Mouse (Mus musculus) kidney, adult 9 months (tissue): Measurements from ENCODE around the gene Hdac2.
A peak's percentile ranks its signal among the peaks of the same experiment; 100 is the strongest.

ENCODE experiments used
- DNase-seq: peaks from one replicate; pipeline ENCODE4 v3.0.0; 2022

Hdac2 gene

DNA sequence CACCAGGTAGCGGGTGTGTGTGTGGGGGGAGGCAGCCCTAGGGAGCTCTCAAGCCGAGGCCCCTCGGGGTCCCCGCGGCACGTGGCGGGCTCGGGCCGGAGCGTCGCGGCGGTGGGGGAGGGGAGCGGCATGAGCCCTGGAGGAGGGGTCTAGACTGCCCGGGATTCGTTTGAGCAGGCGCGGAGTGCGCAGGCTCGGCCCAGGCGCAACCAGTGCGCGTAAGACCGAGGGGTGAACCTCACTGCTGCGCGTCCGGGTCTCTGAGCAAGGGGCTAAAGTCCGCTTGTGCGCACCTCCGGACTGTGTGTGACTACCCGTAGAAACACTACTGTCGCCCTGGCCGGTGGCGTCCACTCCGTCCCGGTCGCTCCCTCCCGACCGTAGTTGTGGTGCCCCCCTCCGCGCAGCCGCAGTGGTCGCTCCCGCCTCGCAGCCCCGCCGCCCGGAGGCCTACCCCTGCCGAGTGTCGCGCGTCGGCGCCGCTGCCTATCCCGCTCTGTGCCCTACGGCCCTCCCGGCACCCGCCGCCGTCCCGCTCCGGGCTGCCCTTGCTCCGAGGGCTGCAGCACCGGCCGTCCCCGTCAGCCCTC lies at the start of gene Hdac2:
Hdac2 (plus strand) TSS at position 459 of the 590 bp plus-strand sequence.
- peak; percentile 88 for DNase-seq

DNA sequence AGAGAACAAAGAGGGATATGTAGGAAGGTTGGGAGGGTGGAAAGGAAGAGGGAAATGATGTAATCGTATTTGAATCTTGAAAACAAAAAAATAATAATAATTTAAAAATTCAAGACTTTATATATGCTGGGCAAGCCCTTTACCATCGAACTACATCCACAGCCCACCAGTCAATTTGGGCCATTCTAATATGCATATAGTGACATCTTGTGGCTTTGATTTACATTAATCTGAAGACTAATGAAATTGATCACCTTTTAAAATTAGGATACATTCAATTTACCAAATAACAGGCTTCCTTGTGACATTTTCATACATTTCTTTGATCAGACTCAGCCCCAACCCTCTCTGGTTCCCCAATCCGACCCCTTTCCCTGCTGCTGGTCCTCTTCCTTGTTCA lies 46.1 kb upstream of the Hdac2 start:
- no peak for DNase-seq

- DNase-seq: no peak
Measured at GRCm38 (mm10) chr10:36935863-36936262, 38.5 kb upstream of the Hdac2 start.

- DNase-seq: no peak
Measured at GRCm38 (mm10) chr10:36936271-36936670, 38.1 kb upstream of the Hdac2 start.

- no peak for DNase-seq
Measured at GRCm38 (mm10) chr10:36951742-36952141, 22.6 kb upstream of the Hdac2 start.

DNA sequence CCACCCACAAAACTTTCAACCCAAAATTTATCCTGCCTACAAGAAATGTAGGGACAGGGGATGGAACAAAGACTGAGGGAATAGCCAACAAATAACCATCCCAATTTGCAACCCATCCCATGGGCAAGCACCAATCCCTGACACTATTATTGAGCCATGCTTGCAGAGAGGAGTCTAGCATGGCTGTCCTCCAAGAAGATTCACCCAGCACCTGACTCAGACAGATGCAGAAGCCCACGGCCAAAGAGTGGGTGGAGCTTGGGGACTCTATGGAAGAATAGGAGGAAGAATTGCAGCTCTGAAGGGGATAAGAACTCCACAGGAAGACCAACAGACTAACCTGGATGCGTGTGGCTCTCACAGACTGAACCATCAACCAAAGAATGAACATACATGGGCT lies 21.7 kb upstream of the Hdac2 start:
- no peak for DNase-seq

GRCm38 (mm10) chr10:36959563-36960110 lies 14.7 kb upstream of the Hdac2 start:
- DNase-seq: no peak

- no peak for DNase-seq
Measured at GRCm38 (mm10) chr10:36964406-36964805, 9.9 kb upstream of the Hdac2 start.

DNA sequence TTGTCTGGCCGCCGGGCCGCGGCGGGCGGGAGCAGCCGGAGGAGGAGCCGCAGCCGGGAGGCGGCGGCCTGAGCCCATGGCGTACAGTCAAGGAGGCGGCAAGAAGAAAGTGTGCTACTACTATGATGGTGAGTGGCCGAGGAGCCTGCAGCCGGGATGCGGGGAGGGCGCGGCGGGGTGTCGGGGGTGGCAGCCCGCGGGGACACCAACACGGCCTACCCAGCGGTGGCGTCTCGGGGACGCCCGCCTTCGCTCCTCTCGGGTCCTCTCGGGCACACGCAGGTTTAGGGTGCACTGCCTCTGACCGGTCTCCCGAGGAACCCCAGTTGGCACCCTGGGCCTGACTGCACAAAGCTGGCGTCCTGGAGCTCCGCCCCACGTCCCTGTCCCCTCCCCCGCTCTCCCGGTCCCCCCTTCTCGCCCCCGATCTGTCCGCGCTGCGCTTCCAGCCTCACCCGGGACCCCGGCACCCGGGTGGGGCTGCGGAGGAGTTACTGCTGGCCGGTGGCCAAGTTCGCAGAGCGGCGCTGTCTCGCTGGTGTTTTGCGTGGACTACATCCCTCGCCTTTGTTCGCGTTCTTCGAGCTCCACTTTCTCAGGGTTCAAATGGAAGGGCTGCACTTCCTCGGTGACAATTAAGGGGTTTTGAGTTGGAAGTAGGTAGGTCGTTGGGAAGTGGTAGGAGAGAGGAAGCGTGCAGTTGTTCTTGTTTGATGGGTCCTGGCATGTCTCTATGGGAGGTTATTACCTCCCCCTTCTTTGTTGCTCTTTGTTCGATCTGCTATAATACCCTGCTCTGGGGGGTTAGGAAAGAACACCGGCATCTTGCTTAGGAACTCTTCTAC lies 554 bp downstream of the Hdac2 start:
- peak; percentile 70 for DNase-seq

DNA sequence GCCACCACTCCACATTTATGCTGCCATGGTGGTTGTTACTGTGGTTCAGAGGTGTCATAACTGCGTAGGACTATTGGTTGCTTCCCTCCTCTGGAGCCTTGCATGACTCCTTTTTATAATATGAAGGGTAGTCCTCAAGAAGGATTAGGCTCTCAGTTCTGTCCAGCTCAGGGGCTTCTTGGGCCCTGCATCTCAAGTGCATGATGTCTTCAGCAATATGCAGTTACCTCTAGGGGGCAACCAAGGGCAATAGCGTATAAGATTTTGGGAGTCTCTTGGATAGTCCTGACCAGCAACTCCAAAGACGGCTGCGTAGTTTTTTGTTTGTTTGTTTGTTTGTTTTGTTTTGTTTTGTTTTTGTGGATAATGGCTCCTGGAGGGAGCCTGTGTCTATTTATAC lies 7.5 kb downstream of the Hdac2 start:
- no peak for DNase-seq

DNA sequence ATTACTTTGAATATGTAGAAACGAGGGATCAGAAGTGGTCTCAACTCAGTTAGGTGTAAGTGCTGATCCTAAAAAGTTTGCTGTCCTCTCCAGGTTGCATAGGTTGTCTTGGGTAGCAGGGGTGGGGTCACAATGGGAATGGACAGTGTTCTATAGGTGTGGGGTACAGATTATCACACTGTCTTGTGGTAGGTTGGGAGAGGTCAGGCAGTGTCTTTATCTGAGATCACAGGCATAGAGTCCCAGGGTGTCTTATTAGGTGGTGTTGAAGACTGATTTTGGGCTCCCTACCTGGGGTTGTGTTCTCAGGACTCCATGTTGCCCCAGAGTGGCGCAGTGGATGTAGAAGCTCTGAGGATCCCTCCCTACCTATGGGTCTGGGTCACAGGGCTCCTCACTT lies 17.8 kb downstream of the Hdac2 start:
- no peak for DNase-seq

GRCm38 (mm10) chr10:37000839-37001238 lies 26.5 kb downstream of the Hdac2 start:
- no peak for DNase-seq

GRCm38 (mm10) chr10:37014274-37015107 lies 40.1 kb downstream of the Hdac2 start:
- DNase-seq: peak; percentile 51

DNA sequence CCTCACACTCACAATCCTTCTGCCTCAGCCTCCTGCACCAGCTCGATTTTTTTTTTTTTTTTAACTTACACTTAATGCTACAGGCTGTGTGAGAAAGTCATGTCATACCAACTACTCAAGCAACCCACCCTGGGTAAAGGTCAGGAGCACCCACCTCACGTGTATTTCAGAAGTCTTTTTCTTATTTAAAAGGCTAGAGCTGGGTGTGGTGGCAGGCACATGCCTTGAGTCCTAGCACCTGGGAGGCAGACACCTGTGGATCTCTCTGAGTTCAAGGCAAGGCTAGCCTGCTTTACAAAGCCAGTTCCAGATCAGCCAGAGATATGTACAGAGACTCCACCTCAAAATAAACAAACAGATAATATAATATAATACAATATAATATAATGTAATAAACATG lies 41.4 kb downstream of the Hdac2 start:
- no peak for DNase-seq

GRCm38 (mm10) chr10:37016200-37016599 lies 41.9 kb downstream of the Hdac2 start:
- no peak for DNase-seq

GRCm38 (mm10) chr10:37024301-37024700 lies 50.0 kb downstream of the Hdac2 start:
- no peak for DNase-seq

GRCm38 (mm10) chr10:37028651-37029050 lies 54.3 kb downstream of the Hdac2 start:
- DNase-seq: no peak

DNA sequence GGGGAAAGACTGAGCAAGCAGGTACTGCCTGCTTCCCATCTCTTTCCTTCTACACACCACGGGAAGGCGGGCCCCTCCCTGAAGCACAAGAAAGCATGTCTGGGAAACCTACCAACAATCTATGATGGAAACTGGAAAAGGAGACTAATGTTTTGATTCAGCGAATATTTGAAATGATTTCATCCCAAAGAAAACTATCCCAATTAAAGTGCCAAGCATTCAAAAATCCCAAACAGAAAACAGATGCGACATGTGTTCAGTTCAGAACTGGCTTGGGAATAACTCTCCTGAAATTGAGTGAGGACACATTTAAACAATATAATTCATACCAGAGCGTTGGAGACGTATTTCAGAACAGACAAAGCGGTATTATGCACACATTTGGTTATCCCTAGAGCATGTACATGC lies 60.8 kb downstream of the Hdac2 start:
- peak; percentile 14 for DNase-seq

DNA sequence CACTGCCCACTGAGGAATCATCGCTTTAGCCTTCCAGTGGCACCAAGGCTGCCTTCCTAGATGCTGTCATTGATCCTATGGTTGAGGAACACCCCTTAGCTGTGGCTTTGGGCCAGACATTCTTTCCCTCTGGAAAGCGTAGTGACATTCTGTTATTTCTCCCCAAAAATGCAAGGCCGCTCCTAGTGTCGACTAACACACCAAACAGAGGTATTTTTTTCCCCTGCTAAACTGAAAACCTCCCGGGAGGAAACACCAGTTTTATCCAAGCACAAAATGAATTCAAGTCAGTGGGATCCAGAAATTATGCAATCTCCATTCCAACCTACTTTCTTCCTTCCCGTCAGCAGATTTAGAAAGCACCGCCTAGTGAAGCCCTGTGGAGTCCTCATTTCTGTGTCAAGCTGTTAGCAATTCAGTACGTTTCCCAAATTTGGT lies 73.3 kb downstream of the Hdac2 start:
- DNase-seq: no peak
